Mouse (Mus musculus) thymus, adult 2 months (tissue): Measurements from ENCODE around the gene Dmrt2. TPM values are rescaled to one million over a fixed set of nuclear protein-coding genes. Genes with fewer than 3 reads are reported as not detected.

Experiments used
- DNase-seq: peaks from one replicate; pipeline ENCODE4 v3.0.0; 2021
- H3K27ac ChIP-seq: fragments of 200-500 bp; 2 replicates; pipeline ENCODE4 v1.5.1; 2012; ENCODE audit warnings: low read length, control low read depth; ENCODE audit not compliant: control insufficient read depth, insufficient read depth
- H3K27me3 ChIP-seq: fragments of 200-500 bp; 2 replicates; pipeline ENCODE4 v1.6.1; 2012; ENCODE audit warnings: mild to moderate bottlenecking, low read length, moderate library complexity, mixed read lengths; ENCODE audit not compliant: control insufficient read depth, insufficient read depth
- H3K36me3 ChIP-seq: fragments of 200-500 bp; 2 replicates; pipeline ENCODE4 v1.6.1; 2012; ENCODE audit warnings: mild to moderate bottlenecking, low read length, moderate library complexity; ENCODE audit not compliant: control insufficient read depth, insufficient read depth
- H3K4me1 ChIP-seq: fragments of 200-500 bp; replicated peaks from 2 replicates; pipeline ENCODE4 v1.6.1; 2012; ENCODE audit warnings: low read length; ENCODE audit not compliant: control insufficient read depth, insufficient read depth
- H3K4me3 ChIP-seq: fragments of 200-500 bp; 2 replicates; pipeline ENCODE4 v1.5.1; 2012; ENCODE audit warnings: mild to moderate bottlenecking, low read length, control low read depth, moderate library complexity; ENCODE audit not compliant: control insufficient read depth, insufficient read depth
- CTCF ChIP-seq: fragments of 200-500 bp; IDR thresholded peaks from 2 replicates; pipeline ENCODE4 v1.5.1; 2012; ENCODE audit warnings: mild to moderate bottlenecking, control low read depth, low read length, moderate library complexity, borderline replicate concordance; ENCODE audit not compliant: control insufficient read depth, poor library complexity, insufficient read depth; ENCODE audit errors: extremely low read depth
- POLR2A ChIP-seq: fragments of 200-500 bp; IDR thresholded peaks from 2 replicates; pipeline ENCODE4 v1.6.1; 2012; ENCODE audit warnings: mild to moderate bottlenecking, low read length, control low read depth, moderate library complexity; ENCODE audit not compliant: control insufficient read depth, poor library complexity, insufficient read depth; ENCODE audit errors: extremely low read depth
- WGBS: fragments of 180-500 bp; shearing (Covaris S2); methylation state at CpG from one replicate; pipeline ENCODE4 v1.1.7; 2018; 5-methylcytosine and 5-hydroxymethylcytosine counted together
- polyA plus RNA-seq: library from polyadenylated mRNA; depleted of rRNA; stranded (reverse); fragments of >200 nt; gene quantifications from 2 replicates; pipeline ENCODE4 v1.2.3, GENCODE M21; 2012; rRNA removed

Dmrt2 gene
- 14.2 and 15.0 TPM in 2 replicates for polyA plus RNA-seq

DNA sequence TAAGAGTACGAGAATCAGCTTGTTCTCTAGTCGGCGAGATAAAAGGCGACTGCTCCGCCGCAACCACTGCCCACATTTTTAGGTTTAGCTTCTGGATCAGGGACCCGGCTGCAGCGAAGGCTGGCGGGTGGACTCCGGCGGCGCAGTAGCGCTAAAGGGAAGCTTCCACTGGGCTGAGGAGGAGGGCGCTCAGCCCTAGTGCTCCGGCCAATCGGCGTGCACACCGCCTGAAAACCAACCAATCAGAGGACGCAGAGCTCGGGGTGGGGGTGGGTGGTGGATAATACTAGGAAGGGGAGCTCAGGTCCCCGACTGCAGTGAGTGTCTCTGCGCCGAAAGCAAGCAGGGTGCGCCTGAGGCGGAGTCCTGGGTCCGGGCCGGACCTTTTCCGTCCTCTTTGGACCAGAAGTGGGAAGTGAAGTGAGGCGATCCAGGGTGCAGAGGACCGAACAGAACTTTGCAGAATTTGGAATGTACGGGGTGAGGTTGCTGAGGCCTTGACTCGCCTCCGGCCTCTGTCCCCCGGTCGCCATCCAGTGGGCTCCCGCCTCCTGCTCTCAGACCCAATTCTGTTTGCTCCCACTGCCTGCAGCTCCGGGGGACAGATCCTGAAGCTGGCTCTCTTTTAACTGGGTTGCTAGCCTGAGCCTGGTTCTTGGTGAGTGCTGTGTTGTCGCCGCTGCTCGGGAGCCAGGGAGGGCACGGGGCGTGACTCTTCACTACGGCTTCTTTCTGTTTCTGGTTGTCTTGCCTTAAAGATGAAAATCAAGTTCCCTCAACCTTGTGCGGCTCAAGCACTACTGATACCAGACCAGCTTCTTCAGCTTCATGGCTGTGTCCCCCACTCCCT, at the start of gene Dmrt2:
Gene Dmrt2 (plus strand): TSS at position 311 of the 850 bp plus-strand sequence.
- Histone ChIP-seq H3K27ac (no peak within 1 kb of the TSS), H3K27me3 (peaks cover 17% of the 10 kb centered on the region), H3K36me3 (no peaks in the 10 kb centered on the region), H3K4me1 (no peaks in the 10 kb centered on the region), H3K4me3 (peak within 1 kb of the TSS; percentile 30)
- peak; percentile 23 for DNase-seq
- 3% methylated on average over 44 of the region's 44 CpGs for WGBS
- TF ChIP-seq POLR2A (peak; percentile 22; the same call in 1 of the 2 replicates), CTCF (no peak)

DNA sequence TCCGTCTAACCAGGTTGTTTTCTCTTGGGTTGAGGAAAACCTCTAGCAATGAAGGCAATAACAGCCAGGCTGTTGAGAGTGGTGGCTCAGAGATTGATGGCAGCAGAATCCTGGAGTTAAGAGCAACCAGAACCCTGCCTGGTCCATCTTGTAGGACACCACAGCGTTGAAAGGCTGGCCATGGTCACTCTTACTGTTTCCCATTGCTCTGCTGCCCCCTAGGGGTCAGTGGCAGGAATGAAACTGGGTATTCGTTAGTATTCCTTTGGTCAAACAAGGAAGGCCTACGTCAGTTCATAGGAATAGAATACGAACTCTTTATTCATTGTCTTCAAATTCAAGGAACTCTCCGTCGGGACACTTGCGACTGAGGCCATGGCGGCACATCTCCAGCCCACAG, 43.7 kb upstream of the Dmrt2 start:
- Histone ChIP-seq H3K27ac (no peak overlapping the region), H3K4me3 (no peak overlapping the region), H3K36me3 (no peaks in the 10 kb centered on the region), H3K4me1 (no peaks in the 10 kb centered on the region), H3K27me3 (no peaks in the 10 kb centered on the region)
- peak; percentile 29 for DNase-seq
- TF ChIP-seq CTCF (peak; percentile 38; the same call in 1 of the 2 replicates), POLR2A (no peak)
- 15% methylated on average over 9 of the region's 9 CpGs for WGBS

DNA sequence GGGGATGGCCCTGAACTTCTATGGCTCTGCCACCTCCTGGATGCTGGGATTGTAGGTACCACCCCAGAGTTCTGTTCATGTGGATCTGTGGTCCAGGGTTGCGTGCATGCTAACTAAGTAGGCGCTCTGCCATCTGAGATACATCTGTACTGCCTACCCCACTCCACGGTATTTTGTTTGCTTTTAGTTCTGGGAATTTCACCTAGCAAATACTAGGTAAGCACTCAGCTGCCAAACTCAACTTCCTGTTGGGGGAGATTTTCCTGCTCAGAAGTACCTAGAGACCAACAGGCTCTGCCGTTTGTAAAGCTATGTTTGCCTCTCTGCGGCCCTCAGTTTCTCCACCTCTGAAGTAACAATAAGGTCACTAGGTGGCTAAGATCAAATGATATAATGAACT, 37.1 kb upstream of the Dmrt2 start:
- WGBS, result 69% methylated on average over 5 of the region's 5 CpGs
- Histone ChIP-seq H3K36me3 (no peaks in the 10 kb centered on the region), H3K4me3 (no peak overlapping the region), H3K4me1 (no peaks in the 10 kb centered on the region), H3K27me3 (no peaks in the 10 kb centered on the region), H3K27ac (no peak overlapping the region)
- DNase-seq, result no peak
- TF ChIP-seq POLR2A (no peak), CTCF (no peak)

DNA sequence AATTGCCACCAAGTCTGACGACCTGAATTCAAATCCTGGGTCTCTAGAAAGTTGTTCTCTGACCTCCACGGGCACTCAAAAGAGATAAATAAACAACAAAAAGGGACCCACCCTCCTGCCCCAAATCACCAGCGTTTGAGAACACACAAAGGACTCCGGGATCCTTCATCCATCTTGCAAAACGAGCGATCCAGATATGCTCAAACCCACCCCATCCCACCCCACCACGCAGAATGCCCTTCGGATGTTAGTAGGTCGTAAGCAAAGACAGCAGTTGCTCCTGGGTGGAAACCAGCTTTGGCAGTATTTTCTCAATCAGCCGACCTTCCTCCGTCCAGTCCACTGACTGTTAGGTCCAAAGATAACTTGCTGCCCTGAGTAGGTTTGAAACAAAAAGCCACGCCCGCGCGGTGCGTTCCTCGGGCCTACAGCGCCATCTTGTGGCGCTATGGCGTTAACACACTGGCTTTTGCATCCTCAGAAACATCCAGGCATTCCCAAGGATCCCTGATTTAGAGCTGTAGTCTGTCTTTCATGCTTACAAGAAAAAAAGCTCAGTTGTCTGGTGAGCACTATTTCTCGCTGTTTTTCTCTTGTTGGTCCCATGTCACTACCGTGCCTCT, 36.5 kb upstream of the Dmrt2 start:
- no peak for TF ChIP-seq POLR2A
- 0 out of 2 replicates have a peak, but pooled peaks have one; percentile 43 for TF ChIP-seq CTCF
- H3K4me3 ChIP-seq, result no peak overlapping the region
- no peaks in the 10 kb centered on the region for H3K27me3 ChIP-seq
- no peak overlapping the region for H3K27ac ChIP-seq
- 21% methylated on average over 22 of the region's 22 CpGs for WGBS
- no peaks in the 10 kb centered on the region for H3K4me1 ChIP-seq
- H3K36me3 ChIP-seq, result no peaks in the 10 kb centered on the region
- no peak for DNase-seq

DNA sequence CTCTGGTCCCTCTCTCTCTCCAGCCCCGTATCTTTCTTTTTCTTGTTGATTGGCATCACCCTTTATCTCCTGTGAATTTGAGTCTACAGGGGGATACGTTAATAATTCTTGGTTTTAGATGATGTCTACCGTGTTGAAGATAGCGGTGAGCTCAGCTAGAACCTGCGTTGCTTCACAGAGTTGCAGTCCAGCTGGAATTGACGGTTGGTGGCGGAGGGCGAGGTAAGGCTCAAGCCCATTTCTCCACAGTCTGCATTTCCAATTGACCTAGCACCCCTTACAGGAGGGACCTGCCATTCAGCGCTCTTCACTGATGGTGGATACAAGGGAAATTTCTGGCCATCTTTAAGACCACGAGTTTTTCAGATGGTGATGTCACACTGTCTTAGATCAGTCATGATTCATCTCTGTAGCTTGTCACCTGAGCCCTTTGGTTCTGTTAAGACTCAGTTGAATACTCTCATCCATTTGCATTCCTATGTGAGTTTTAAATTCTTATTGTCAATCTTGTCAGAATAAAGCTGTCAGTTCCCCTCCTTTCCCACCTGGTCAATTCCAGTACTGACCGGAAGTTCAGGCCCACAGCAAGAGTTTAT, 33.3 kb upstream of the Dmrt2 start:
- TF ChIP-seq POLR2A (no peak), CTCF (no peak)
- H3K4me3 ChIP-seq, result no peak overlapping the region
- WGBS, result 81% methylated on average over 11 of the region's 11 CpGs
- no peaks in the 10 kb centered on the region for H3K27me3 ChIP-seq
- no peaks in the 10 kb centered on the region for H3K4me1 ChIP-seq
- no peaks in the 10 kb centered on the region for H3K36me3 ChIP-seq
- no peak for DNase-seq
- no peak overlapping the region for H3K27ac ChIP-seq

DNA sequence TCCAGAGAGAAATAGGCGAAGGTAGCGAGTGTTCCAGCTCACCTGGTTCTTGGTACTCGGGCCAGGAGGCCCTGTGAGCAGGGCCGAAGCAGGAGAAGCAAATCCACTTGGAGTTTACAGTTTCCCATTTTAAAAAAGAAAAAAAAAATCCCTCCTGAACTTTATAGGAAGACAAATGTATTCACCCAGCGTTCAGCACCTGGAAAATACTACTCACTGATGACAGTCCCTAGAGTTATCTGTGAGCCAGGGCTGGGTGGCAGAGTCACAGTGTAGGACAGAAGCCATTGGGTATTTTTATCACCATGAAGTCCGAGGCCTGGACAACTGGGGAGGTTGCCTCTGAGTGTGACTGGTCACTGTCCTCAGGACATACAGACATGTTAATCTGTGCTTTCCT, 30.4 kb upstream of the Dmrt2 start:
- Histone ChIP-seq H3K27ac (no peak overlapping the region), H3K4me1 (no peaks in the 10 kb centered on the region), H3K4me3 (no peak overlapping the region), H3K27me3 (no peaks in the 10 kb centered on the region), H3K36me3 (no peaks in the 10 kb centered on the region)
- TF ChIP-seq CTCF (no peak), POLR2A (no peak)
- WGBS, result 93% methylated on average over 6 of the region's 6 CpGs
- no peak for DNase-seq
